Mouse (Mus musculus): ENCODE measurements around the gene Slc5a2.

- no peak for TF ChIP-seq GATA1 (IDR thresholded peaks at IDR 0.05; ENCODE audit: low read length)
- no peak for TF ChIP-seq TAL1 (IDR thresholded peaks at IDR 0.05; ENCODE audit: low read length)
Observed at GRCm38 (mm10) chr7:128300952-128301351, 35.5 kb downstream of the Slc5a2 start.
